Mouse (Mus musculus): ENCODE measurements around the gene Psmb9. TPM values are rescaled to one million over a fixed set of nuclear protein-coding genes. Genes with fewer than 3 reads are reported as not detected.
A peak's percentile ranks its signal among the peaks of the same experiment; 100 is the strongest.
"Not testable (repeated sequence)": the region's sequence is repeated elsewhere in the genome, so short reads cannot be mapped to it uniquely, and the experiment has no call there.

Psmb9 gene
- polyA plus RNA-seq (2015; fragmentation: Nextera tagmentation; extraction: Ambion mirVana): 2.3 and 3.8 TPM in 2 replicates

DNA sequence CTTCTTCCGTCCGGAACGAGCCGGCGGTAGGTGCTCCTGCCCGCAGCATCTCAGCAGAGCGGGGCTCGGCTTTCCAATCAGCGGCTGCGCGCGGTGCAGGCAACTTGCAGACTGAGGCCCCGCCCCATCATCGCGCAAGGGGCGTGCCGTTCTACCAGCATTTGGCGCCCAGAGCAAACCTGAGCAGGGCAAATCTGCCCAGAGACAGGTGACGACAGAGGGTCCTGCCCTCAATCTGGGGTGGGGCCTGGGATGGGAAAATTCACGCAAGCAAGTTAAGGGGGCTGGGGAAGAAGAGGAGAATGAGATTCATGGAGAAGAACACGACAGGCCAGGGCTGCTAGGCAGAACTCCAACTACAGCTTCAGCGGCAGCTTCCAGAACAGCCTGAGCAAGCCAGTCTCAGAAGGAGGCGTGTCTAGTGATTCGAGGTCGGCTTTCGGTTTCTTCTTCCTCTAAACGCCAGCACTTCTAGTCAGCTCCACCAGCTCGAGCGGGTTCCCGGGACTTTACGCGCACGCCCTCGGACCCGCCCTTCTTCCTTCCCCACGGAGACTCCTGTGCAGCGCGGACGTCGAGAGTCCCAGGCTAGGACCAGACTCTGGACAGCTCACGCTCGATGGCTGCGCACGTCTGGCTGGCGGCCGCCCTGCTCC lies at the start of gene Psmb9, which contains the start of gene Tap1:
Gene Psmb9 (minus strand): TSS at position 504 of the 656 bp plus-strand sequence.
Gene Tap1 (plus strand): TSS at position 293 of the 656 bp plus-strand sequence.
- ATAC-seq (ENCODE audit: insufficient number of reproducible peaks, insufficient read depth, low FRiP score, low TSS enrichment, low read depth): peak; percentile 96
- Histone ChIP-seq H3K4me1 (peaks cover 14% of the 10 kb centered on the region), H3K4me2 (peak within 1 kb of the TSS; percentile 97), H3K27ac (peak within 1 kb of the TSS; percentile 81), H3K27me3 (peaks cover 83% of the 10 kb centered on the region), H3K9me3 (no peaks in the 10 kb centered on the region), H3K4me3 (peak within 1 kb of the TSS; percentile 59), H3K36me3 (no peaks in the 10 kb centered on the region), H3K9ac (peak within 1 kb of the TSS; percentile 73)
- WGBS: under 1% methylated on average over 46 of the region's 46 CpGs

DNA sequence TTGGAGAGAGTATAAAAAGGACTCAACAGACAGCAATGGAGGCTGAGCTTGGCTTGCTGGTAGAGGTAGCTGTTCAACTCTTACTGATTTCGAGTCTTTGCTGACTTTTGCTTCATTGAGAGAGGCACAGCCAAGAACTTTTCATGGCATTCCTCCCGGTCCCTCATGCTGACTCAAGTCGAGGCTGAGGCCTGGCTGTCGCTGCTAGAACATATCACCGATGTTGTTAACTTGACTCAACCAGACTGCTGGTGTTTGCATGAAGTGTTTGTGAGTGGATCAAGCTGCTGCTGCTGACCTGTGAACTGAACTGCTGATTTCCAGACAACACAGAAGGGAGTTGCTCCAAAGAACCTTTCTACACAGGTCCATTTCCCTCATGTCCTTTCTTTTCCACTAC lies 49.1 kb upstream of the Psmb9 start:
- no peak for ATAC-seq (ENCODE audit: insufficient number of reproducible peaks, insufficient read depth, low FRiP score, low TSS enrichment, low read depth)
- Histone ChIP-seq H3K4me1 (no peaks in the 10 kb centered on the region), H3K4me3 (no peak overlapping the region), H3K27ac (no peak overlapping the region), H3K4me2 (no peak overlapping the region), H3K9ac (no peak overlapping the region), H3K36me3 (no peaks in the 10 kb centered on the region), H3K9me3 (peaks cover 3% of the 10 kb centered on the region; the same call in 1 of the 2 replicates), H3K27me3 (no peaks in the 10 kb centered on the region)
- 85% methylated on average over 5 of the region's 5 CpGs for WGBS

DNA sequence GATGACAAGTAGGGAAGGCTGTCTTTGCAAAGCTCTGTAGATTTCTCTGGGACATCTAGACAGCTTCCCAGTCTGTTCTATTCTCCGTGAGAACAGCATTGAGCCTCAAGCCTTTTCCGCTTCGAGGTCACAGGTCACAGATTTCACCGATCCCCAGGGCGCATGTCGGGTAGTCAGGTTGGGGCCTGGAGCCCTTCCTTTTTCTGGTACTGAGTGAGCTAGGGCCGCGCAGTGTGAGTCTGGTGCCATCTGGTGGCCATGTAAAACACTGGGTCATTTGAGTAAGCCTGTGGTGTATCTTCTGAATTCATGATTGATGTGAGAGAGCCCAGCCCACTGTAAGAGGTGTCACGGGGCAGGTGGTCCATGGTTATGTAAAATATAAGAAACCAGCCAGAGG lies 47.4 kb upstream of the Psmb9 start:
- no peak overlapping the region for H3K4me3 ChIP-seq
- no peak overlapping the region for H3K27ac ChIP-seq
- WGBS: 44% methylated on average over 9 of the region's 9 CpGs
- H3K9ac ChIP-seq: no peak overlapping the region
- no peak overlapping the region for H3K4me2 ChIP-seq
- H3K27me3 ChIP-seq: no peaks in the 10 kb centered on the region
- H3K36me3 ChIP-seq: no peaks in the 10 kb centered on the region
- H3K9me3 ChIP-seq: no peaks in the 10 kb centered on the region
- ATAC-seq (ENCODE audit: insufficient number of reproducible peaks, insufficient read depth, low FRiP score, low TSS enrichment, low read depth): no peak
- H3K4me1 ChIP-seq: no peaks in the 10 kb centered on the region

- not testable (repeated sequence) for H3K27me3 ChIP-seq; H3K36me3 ChIP-seq; H3K9me3 ChIP-seq; H3K4me3 ChIP-seq; ATAC-seq (ENCODE audit: insufficient number of reproducible peaks, insufficient read depth, low FRiP score, low TSS enrichment, low read depth); H3K4me1 ChIP-seq; H3K9ac ChIP-seq; H3K4me2 ChIP-seq; H3K27ac ChIP-seq
- WGBS: 91% methylated on average over 6 of the region's 7 CpGs
Observed at GRCm38 (mm10) chr17:34232021-34232420, 44.5 kb upstream of the Psmb9 start.

GRCm38 (mm10) chr17:34230971-34231370 lies 43.4 kb upstream of the Psmb9 start:
- H3K9ac ChIP-seq; H3K4me1 ChIP-seq; H3K9me3 ChIP-seq; H3K27me3 ChIP-seq; ATAC-seq (ENCODE audit: insufficient number of reproducible peaks, insufficient read depth, low FRiP score, low TSS enrichment, low read depth); H3K4me3 ChIP-seq; H3K27ac ChIP-seq; H3K36me3 ChIP-seq; H3K4me2 ChIP-seq: not testable (repeated sequence)
- WGBS: 91% methylated on average over 9 of the region's 9 CpGs

DNA sequence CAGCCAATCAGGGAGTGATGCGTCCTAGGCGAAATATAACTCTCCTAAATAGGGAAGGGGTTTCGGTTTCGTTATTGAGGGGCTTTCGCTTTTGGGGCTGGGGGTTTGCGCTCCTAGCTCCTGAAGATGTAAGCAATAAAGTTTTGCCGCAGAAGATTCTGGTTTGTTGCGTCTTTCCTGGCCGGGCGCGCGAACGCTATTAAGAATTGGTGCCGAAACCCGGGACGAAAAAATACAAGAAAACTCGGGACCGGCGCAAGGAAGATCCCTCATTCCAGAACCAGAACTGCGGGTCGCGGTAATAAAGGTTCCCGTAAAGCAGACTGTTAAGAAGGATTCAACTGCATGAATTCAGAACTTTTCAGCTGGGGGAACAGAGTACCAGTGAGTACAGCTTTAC lies 38.3 kb upstream of the Psmb9 start:
- ATAC-seq (ENCODE audit: insufficient number of reproducible peaks, insufficient read depth, low FRiP score, low TSS enrichment, low read depth); H3K27me3 ChIP-seq: not testable (repeated sequence)
- WGBS: 97% methylated on average over 17 of the region's 23 CpGs

GRCm38 (mm10) chr17:34225426-34225825 lies 37.9 kb upstream of the Psmb9 start:
- H3K9me3 ChIP-seq: no peaks in the 10 kb centered on the region
- H3K36me3 ChIP-seq: no peaks in the 10 kb centered on the region
- no peak overlapping the region for H3K4me2 ChIP-seq
- H3K27me3 ChIP-seq: no peaks in the 10 kb centered on the region
- no peak for ATAC-seq (ENCODE audit: insufficient number of reproducible peaks, insufficient read depth, low FRiP score, low TSS enrichment, low read depth)
- 94% methylated on average over 8 of the region's 8 CpGs for WGBS
- H3K27ac ChIP-seq: no peak overlapping the region
- H3K4me1 ChIP-seq: no peaks in the 10 kb centered on the region
- H3K4me3 ChIP-seq: no peak overlapping the region
- H3K9ac ChIP-seq: no peak overlapping the region

More for the DNA sequence above, 38.3 kb upstream of the Psmb9 start:
- H3K4me3 ChIP-seq, H3K9ac ChIP-seq, H3K36me3 ChIP-seq, H3K4me2 ChIP-seq, H3K27ac ChIP-seq, H3K9me3 ChIP-seq, H3K4me1 ChIP-seq: not testable (repeated sequence)

- 93% methylated on average over 3 of the region's 3 CpGs for WGBS
- Histone ChIP-seq H3K4me1 (no peaks in the 10 kb centered on the region), H3K36me3 (no peaks in the 10 kb centered on the region), H3K9me3 (no peaks in the 10 kb centered on the region), H3K9ac (no peak overlapping the region), H3K4me2 (no peak overlapping the region), H3K4me3 (no peak overlapping the region), H3K27me3 (no peaks in the 10 kb centered on the region), H3K27ac (no peak overlapping the region)
- ATAC-seq (ENCODE audit: insufficient number of reproducible peaks, insufficient read depth, low FRiP score, low TSS enrichment, low read depth): no peak
Observed at GRCm38 (mm10) chr17:34224816-34225215, 37.3 kb upstream of the Psmb9 start.

GRCm38 (mm10) chr17:34220401-34220800 lies 32.8 kb upstream of the Psmb9 start:
- H3K27me3 ChIP-seq: peaks cover 16% of the 10 kb centered on the region
- not testable (repeated sequence) for H3K4me3 ChIP-seq; ATAC-seq (ENCODE audit: insufficient number of reproducible peaks, insufficient read depth, low FRiP score, low TSS enrichment, low read depth); H3K27ac ChIP-seq; H3K4me2 ChIP-seq; H3K9me3 ChIP-seq; H3K36me3 ChIP-seq; H3K4me1 ChIP-seq; H3K9ac ChIP-seq
- WGBS: 85% methylated on average over 7 of the region's 16 CpGs

DNA sequence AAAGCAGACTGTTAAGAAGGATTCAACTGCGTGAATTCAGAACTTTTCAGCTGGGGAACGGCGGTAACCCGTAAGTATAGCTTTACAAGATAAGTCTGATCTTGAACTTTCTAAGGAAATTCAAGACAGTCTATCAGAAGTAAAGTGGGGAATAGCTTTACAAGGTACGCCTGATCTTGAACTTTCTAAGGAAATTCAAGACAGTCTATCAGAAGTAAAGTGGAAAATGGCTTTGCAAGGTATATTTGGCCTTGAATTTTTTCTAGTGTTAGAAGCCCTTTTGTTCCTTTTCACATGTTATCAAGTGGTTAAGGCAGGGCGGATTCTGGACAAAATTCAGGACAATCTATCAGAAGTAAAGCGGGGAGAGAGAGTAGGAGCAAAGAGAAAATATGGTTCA lies 32.2 kb upstream of the Psmb9 start:
- H3K27me3 ChIP-seq: peaks cover 22% of the 10 kb centered on the region
- not testable (repeated sequence) for ATAC-seq (ENCODE audit: insufficient number of reproducible peaks, insufficient read depth, low FRiP score, low TSS enrichment, low read depth); H3K9ac ChIP-seq; H3K4me1 ChIP-seq; H3K4me3 ChIP-seq; H3K27ac ChIP-seq; H3K9me3 ChIP-seq; H3K36me3 ChIP-seq; H3K4me2 ChIP-seq
- WGBS: 91% methylated on average over 3 of the region's 7 CpGs

- ATAC-seq (ENCODE audit: insufficient number of reproducible peaks, insufficient read depth, low FRiP score, low TSS enrichment, low read depth); H3K9ac ChIP-seq; H3K4me3 ChIP-seq; H3K36me3 ChIP-seq; H3K4me1 ChIP-seq; H3K9me3 ChIP-seq; H3K4me2 ChIP-seq; H3K27ac ChIP-seq: not testable (repeated sequence)
- peaks cover 29% of the 10 kb centered on the region for H3K27me3 ChIP-seq
- WGBS: 94% methylated on average over 9 of the region's 11 CpGs
Observed at GRCm38 (mm10) chr17:34219096-34219495, 31.5 kb upstream of the Psmb9 start.

GRCm38 (mm10) chr17:34218675-34219074 lies 31.1 kb upstream of the Psmb9 start:
- H3K36me3 ChIP-seq: no peaks in the 10 kb centered on the region
- no peak overlapping the region for H3K9ac ChIP-seq
- 85% methylated on average over 11 of the region's 11 CpGs for WGBS
- H3K4me3 ChIP-seq: no peak overlapping the region
- ATAC-seq (ENCODE audit: insufficient number of reproducible peaks, insufficient read depth, low FRiP score, low TSS enrichment, low read depth): no peak
- no peak overlapping the region for H3K4me2 ChIP-seq
- 0 out of 2 replicates have a peak, but pooled peaks cover 3% of the 10 kb centered on the region for H3K9me3 ChIP-seq
- H3K27ac ChIP-seq: no peak overlapping the region
- no peaks in the 10 kb centered on the region for H3K4me1 ChIP-seq
- H3K27me3 ChIP-seq: peaks cover 34% of the 10 kb centered on the region

Data from embryonic facial prominence, embryonic 13.5 days (tissue).